7 mouse cellular contexts compared by ENCODE assay signal in genomic region chr17:84958411-84958911, GRCm38 (mm10). TPM values are rescaled to one million over a fixed set of nuclear protein-coding genes. Genes with fewer than 3 reads are reported as not detected.
DNase-seq lines count a peak whose midpoint lies in the region; ATAC-seq and TF ChIP-seq lines count a peak whose summit lies in the region.

No protein-coding gene starts in this region.

- TF ChIP-seq POLR2A in cortical plate, adult 2 months (IDR thresholded peaks at IDR 0.05; ENCODE audit: extremely low read depth, insufficient read depth, low read length), result no peak
- no peak for TF ChIP-seq POLR2A in small intestine, adult 2 months (IDR thresholded peaks at IDR 0.05; ENCODE audit: low read depth, low read length)

- H3K27ac ChIP-seq in cortical plate, adult 2 months (ENCODE audit: insufficient read depth, low read length), result peak overlapping the region; percentile 83
- H3K27ac ChIP-seq in heart, embryonic 16.5 days (ENCODE audit: low read length), result peak overlapping the region; percentile 96
- peak overlapping the region; percentile 94 for H3K27ac ChIP-seq in liver, embryonic 16.5 days (ENCODE audit: low read length)
- H3K27ac ChIP-seq in small intestine, adult 2 months (ENCODE audit: insufficient read depth, low read depth, low read length), result peak overlapping the region; percentile 79

- H3K27me3 ChIP-seq in heart, embryonic 16.5 days (ENCODE audit: control insufficient read depth, insufficient read depth, low read length), result no peaks in the 10 kb centered on the region
- no peaks in the 10 kb centered on the region for H3K27me3 ChIP-seq in liver, embryonic 16.5 days (ENCODE audit: control insufficient read depth, insufficient read depth, low read depth, low read length)
- H3K27me3 ChIP-seq in small intestine, adult 2 months (ENCODE audit: control insufficient read depth, insufficient read depth, low read length), result no peaks in the 10 kb centered on the region

- H3K4me1 ChIP-seq in cortical plate, adult 2 months (ENCODE audit: control insufficient read depth, insufficient read depth, low read length), result no peaks in the 10 kb centered on the region
- peaks cover 28% of the 10 kb centered on the region for H3K4me1 ChIP-seq in heart, embryonic 16.5 days (ENCODE audit: control insufficient read depth, insufficient read depth, low read length)
- H3K4me1 ChIP-seq in liver, embryonic 16.5 days (ENCODE audit: control insufficient read depth, low read depth, low read length), result peaks cover 24% of the 10 kb centered on the region
- H3K4me1 ChIP-seq in small intestine, adult 2 months (ENCODE audit: control insufficient read depth, insufficient read depth, insufficient read length, low read length), result peaks cover 8% of the 10 kb centered on the region

- H3K4me2 ChIP-seq in heart, embryonic 16.5 days (ENCODE audit: low read depth, low read length), result peak overlapping the region; percentile 61
- H3K4me2 ChIP-seq in liver, embryonic 16.5 days (ENCODE audit: low read depth, low read length), result peak overlapping the region; percentile 80

- peak overlapping the region; percentile 48 for H3K4me3 ChIP-seq in cortical plate, adult 2 months (ENCODE audit: insufficient read depth, low read length)
- H3K4me3 ChIP-seq in heart, embryonic 16.5 days (ENCODE audit: low read length), result peak overlapping the region; percentile 90
- H3K4me3 ChIP-seq in liver, embryonic 16.5 days (ENCODE audit: low read depth, low read length), result peak overlapping the region; percentile 89
- peak overlapping the region; percentile 90 for H3K4me3 ChIP-seq in small intestine, adult 2 months (ENCODE audit: low read depth, low read length)

- peak; percentile 59 for DNase-seq in right cerebral cortex, postnatal 25 days
- no peak for DNase-seq in right cerebral cortex, postnatal 14 days
- no peak for DNase-seq in layer of hippocampus, postnatal 10 days (ENCODE audit: low spot score in 2 of 2)

- no peaks in the 10 kb centered on the region for H3K36me3 ChIP-seq in heart, embryonic 16.5 days (ENCODE audit: control insufficient read depth, insufficient read depth)
- H3K36me3 ChIP-seq in liver, embryonic 16.5 days (ENCODE audit: control insufficient read depth, insufficient read depth), result no peaks in the 10 kb centered on the region
- no peaks in the 10 kb centered on the region for H3K36me3 ChIP-seq in small intestine, adult 2 months (ENCODE audit: control insufficient read depth, insufficient read depth, low read length)

- no peak for TF ChIP-seq CTCF in cortical plate, adult 2 months (IDR thresholded peaks at IDR 0.05; ENCODE audit: extremely low read depth, insufficient read depth, low read length)
- no peak for TF ChIP-seq CTCF in small intestine, adult 2 months (IDR thresholded peaks at IDR 0.05; ENCODE audit: extremely low read depth, insufficient read length, insufficient replicate concordance, low read depth, low read length)

- under 1% methylated on average over 52 of the region's 52 CpGs for WGBS in heart, embryonic 16.5 days
- under 1% methylated on average over 43 of the region's 52 CpGs for WGBS in liver, embryonic 16.5 days (ENCODE audit: insufficient replicate concordance)
- under 1% methylated on average over 52 of the region's 52 CpGs for WGBS in small intestine, adult 2 months

- H3K9me3 ChIP-seq in heart, embryonic 16.5 days (replicated peaks; ENCODE audit: control insufficient read depth, low read length), result no peaks in the 10 kb centered on the region
- H3K9me3 ChIP-seq in liver, embryonic 16.5 days (replicated peaks; ENCODE audit: control insufficient read depth, low read length), result no peaks in the 10 kb centered on the region

- no peak for ATAC-seq in heart, embryonic 16.5 days (replicated peaks; ENCODE audit: extremely low read depth, insufficient read depth, low FRiP score)
- ATAC-seq in liver, embryonic 16.5 days (ENCODE audit: low read depth), result no peak

- peak overlapping the region; percentile 90 for H3K9ac ChIP-seq in heart, embryonic 16.5 days (ENCODE audit: low read length)
- peak overlapping the region; percentile 99 for H3K9ac ChIP-seq in liver, embryonic 16.5 days (ENCODE audit: low read depth, low read length)

RNA-seq across cellular contexts. Expression of gene Ppm1b, which starts 1.9 kb away (rescaled TPM):
- polyA plus RNA-seq in cortical plate, adult 2 months (2012; rRNA removed), result 91.4 and 95.5 TPM in 2 replicates
- polyA plus RNA-seq in heart, embryonic 16.5 days (2015; fragmentation: Nextera tagmentation; extraction: Ambion mirVana), result 70.3 and 71.6 TPM in 2 replicates
- 45.5 and 46.1 TPM in 2 replicates for polyA plus RNA-seq in liver, embryonic 16.5 days (2015; fragmentation: Nextera tagmentation; extraction: Ambion mirVana)
- polyA plus RNA-seq in small intestine, adult 2 months (2012; rRNA removed), result 8.2 and 17.6 TPM in 2 replicates
- 100 to 1,000 TPM; 106 to 116 TPM for total RNA-seq in layer of hippocampus, postnatal 10 days (2021)
